Mouse (Mus musculus) bone marrow, adult 2 months (tissue): ENCODE measurements at regions not wholly inside any gene's neighbourhood (a gene's known extent, or its start where the extent isn't known, plus 50 kb on each side); places are given as distances from the start of the nearest gene placed in this dataset.

Experiments
- CTCF ChIP-seq: fragments of 200-500 bp; IDR thresholded peaks from 2 replicates; pipeline ENCODE4 v1.5.1; 2011; ENCODE audit warnings: low read length, control low read depth; ENCODE audit not compliant: control insufficient read depth, insufficient read depth
- POLR2A ChIP-seq: fragments of 200-500 bp; IDR thresholded peaks from 2 replicates; pipeline ENCODE4 v1.6.1; 2011; ENCODE audit warnings: low read depth, mild to moderate bottlenecking, control low read depth, low read length, borderline replicate concordance; ENCODE audit not compliant: control insufficient read depth

- TF ChIP-seq CTCF (no peak), POLR2A (no peak)
Measured at GRCm38 (mm10) chr19:56105452-56106091, 181.4 kb upstream of the Habp2 start.
